Mouse (Mus musculus) ES-Bruce4 (cell line): ENCODE results near the gene Fam168a.

Source experiments
- CTCF ChIP-seq: IDR thresholded peaks from one replicate; pipeline ENCODE4 v1.8.1; 2011; ENCODE audit warnings: low read depth, low read length
- EP300 ChIP-seq: IDR thresholded peaks from 2 replicates; pipeline ENCODE4 v1.6.1; 2011; ENCODE audit warnings: low read depth, low read length; ENCODE audit not compliant: insufficient read depth
- POLR2A ChIP-seq: IDR thresholded peaks from one replicate; pipeline ENCODE4 v1.8.1; 2011; ENCODE audit warnings: low read length; ENCODE audit not compliant: insufficient read depth

- TF ChIP-seq CTCF: peak; percentile 55
- no peak for TF ChIP-seq EP300
- TF ChIP-seq POLR2A: no peak
These were observed 160.2 kb downstream of the Fam168a start for GRCm38 (mm10) chr7:100866675-100867074.
